Mouse (Mus musculus): ENCODE measurements around the gene Lactbl1. TPM values are rescaled to one million over a fixed set of nuclear protein-coding genes. Genes with fewer than 3 reads are reported as not detected.

Lactbl1 gene
- polyA plus RNA-seq, 1 experiment = 0.10 TPM

DNA sequence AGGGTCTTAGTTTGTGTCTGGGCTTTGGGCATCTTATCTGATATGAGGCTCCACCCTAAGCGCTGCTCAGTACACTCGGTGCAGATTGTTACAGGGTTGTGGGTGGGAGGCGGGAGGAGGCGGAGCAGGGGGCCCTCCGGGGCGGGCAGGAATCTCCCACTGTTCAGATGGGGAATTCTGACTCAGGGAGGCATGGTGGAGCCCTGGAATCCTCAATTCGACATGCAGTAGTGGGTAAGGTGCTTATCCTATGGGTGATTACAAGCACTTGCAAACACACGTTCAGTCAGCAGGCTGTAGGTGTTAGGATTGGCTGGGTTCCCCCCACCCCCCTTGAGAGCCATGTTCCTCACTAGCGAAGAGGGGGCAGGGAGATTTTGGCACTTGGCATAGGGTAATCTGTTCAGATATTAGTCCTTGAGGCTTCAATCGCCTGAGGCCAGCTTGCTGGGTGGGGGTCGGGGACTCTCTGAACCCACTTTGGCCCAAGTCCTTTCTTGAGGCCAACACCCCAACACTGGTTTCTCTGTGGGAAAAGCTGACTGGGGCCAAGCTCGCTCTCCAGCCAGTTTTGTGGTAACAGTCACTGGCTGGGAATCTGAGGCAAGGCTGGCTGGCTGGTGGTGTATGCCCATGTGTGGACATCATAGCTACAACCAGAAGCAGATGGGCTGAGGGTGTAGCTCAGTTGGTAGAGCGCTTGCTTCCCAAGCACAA lies 27.2 kb downstream of the Lactbl1 start:
- no peak overlapping the region for H3K4me3 ChIP-seq (ENCODE audit: insufficient read depth, low read length)
- TF ChIP-seq POLR2A (IDR thresholded peaks at IDR 0.05; ENCODE audit: extremely low read depth, insufficient read depth, low read length) (no peak), CTCF (IDR thresholded peaks at IDR 0.05; ENCODE audit: extremely low read depth, insufficient read depth, low read length) (no peak)
- no peak overlapping the region for H3K27ac ChIP-seq (ENCODE audit: insufficient read depth, low read length)
- no peaks in the 10 kb centered on the region for H3K4me1 ChIP-seq (ENCODE audit: control insufficient read depth, insufficient read depth, low read length)

GRCm38 (mm10) chr4:136650261-136650660 lies 27.8 kb downstream of the Lactbl1 start:
- Histone ChIP-seq H3K27ac (ENCODE audit: insufficient read depth, low read length) (no peak overlapping the region), H3K4me1 (ENCODE audit: control insufficient read depth, insufficient read depth, low read length) (no peaks in the 10 kb centered on the region), H3K4me3 (ENCODE audit: insufficient read depth, low read length) (no peak overlapping the region)
- TF ChIP-seq CTCF (IDR thresholded peaks at IDR 0.05; ENCODE audit: extremely low read depth, insufficient read depth, low read length) (no peak), POLR2A (IDR thresholded peaks at IDR 0.05; ENCODE audit: extremely low read depth, insufficient read depth, low read length) (no peak)

- H3K27ac ChIP-seq (ENCODE audit: insufficient read depth, low read length) = no peak overlapping the region
Observed at GRCm38 (mm10) chr4:136651357-136651811, 29.0 kb downstream of the Lactbl1 start.

GRCm38 (mm10) chr4:136651882-136652527 lies 29.6 kb downstream of the Lactbl1 start:
- TF ChIP-seq CTCF (IDR thresholded peaks at IDR 0.05; ENCODE audit: extremely low read depth, insufficient read depth, low read length) = no peak
- no peak for TF ChIP-seq POLR2A (IDR thresholded peaks at IDR 0.05; ENCODE audit: extremely low read depth, insufficient read depth, low read length)
- no peaks in the 10 kb centered on the region for H3K4me1 ChIP-seq (ENCODE audit: control insufficient read depth, insufficient read depth, low read length)
- H3K27ac ChIP-seq (ENCODE audit: insufficient read depth, low read length) = no peak overlapping the region
- H3K4me3 ChIP-seq (ENCODE audit: insufficient read depth, low read length) = no peak overlapping the region

More at GRCm38 (mm10) chr4:136651357-136651811, 29.0 kb downstream of the Lactbl1 start:
- TF ChIP-seq POLR2A (IDR thresholded peaks at IDR 0.05; ENCODE audit: extremely low read depth, insufficient read depth, low read length) (no peak), CTCF (IDR thresholded peaks at IDR 0.05; ENCODE audit: extremely low read depth, insufficient read depth, low read length) (peak; percentile 72)
- H3K4me1 ChIP-seq (ENCODE audit: control insufficient read depth, insufficient read depth, low read length) = no peaks in the 10 kb centered on the region
- no peak overlapping the region for H3K4me3 ChIP-seq (ENCODE audit: insufficient read depth, low read length)

- H3K4me1 ChIP-seq (ENCODE audit: control insufficient read depth, insufficient read depth, low read length) = no peaks in the 10 kb centered on the region
- no peak overlapping the region for H3K4me3 ChIP-seq (ENCODE audit: insufficient read depth, low read length)
- TF ChIP-seq POLR2A (IDR thresholded peaks at IDR 0.05; ENCODE audit: extremely low read depth, insufficient read depth, low read length) (no peak), CTCF (IDR thresholded peaks at IDR 0.05; ENCODE audit: extremely low read depth, insufficient read depth, low read length) (no peak)
- H3K27ac ChIP-seq (ENCODE audit: insufficient read depth, low read length) = no peak overlapping the region
Observed at GRCm38 (mm10) chr4:136652528-136652910, 30.1 kb downstream of the Lactbl1 start.

DNA sequence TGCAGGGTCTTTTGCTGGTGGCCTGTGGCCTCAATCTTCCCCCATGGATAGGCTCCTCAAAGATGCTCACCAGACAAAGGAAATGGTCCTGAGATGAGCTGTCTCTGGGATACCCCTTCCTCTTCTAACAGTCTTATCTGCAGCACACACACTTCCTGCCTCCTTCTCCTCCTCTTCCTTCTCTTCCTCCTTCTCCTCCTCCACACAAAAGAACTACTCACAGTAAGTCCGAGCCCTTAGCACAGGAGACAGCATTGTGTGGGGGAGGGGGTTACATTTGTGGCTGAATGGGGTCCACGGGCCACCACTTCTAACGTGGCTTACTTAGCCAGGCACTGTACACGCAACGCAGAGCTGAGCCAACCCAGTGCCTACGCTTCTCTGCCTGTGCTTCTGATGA lies 30.6 kb downstream of the Lactbl1 start:
- Histone ChIP-seq H3K4me1 (ENCODE audit: control insufficient read depth, insufficient read depth, low read length) (no peaks in the 10 kb centered on the region), H3K4me3 (ENCODE audit: insufficient read depth, low read length) (no peak overlapping the region), H3K27ac (ENCODE audit: insufficient read depth, low read length) (no peak overlapping the region)
- TF ChIP-seq CTCF (IDR thresholded peaks at IDR 0.05; ENCODE audit: extremely low read depth, insufficient read depth, low read length) = no peak

DNA sequence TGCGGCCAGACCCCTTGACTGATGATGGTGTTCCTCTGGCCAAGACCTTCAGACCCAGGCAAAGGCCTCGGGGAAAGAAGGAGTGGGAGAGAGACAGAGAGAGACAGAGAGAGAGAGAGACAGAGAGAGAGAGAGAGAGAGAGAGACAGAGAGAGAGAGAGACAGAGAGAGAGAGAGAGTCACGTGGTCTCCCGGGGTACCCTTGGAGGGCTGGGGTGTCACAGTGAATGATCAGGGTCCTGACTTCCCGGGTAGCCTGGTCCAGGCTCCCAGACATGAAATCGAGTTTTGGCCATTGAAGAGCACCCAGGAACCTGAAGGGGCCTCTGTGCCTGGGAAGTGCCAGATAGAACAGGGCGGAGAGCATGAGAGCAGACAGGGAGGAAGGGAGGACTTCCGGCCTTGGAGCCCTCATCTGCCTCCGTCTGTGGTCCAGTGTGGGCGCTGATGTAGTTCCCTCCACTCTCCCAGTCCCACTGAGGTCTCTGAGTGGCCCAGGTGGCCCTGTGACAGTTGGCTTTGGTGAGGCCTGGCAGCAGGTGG lies 31.3 kb downstream of the Lactbl1 start:
- no peak overlapping the region for H3K27ac ChIP-seq (ENCODE audit: insufficient read depth, low read length)
- H3K4me1 ChIP-seq (ENCODE audit: control insufficient read depth, insufficient read depth, low read length) = no peaks in the 10 kb centered on the region
- TF ChIP-seq CTCF (IDR thresholded peaks at IDR 0.05; ENCODE audit: extremely low read depth, insufficient read depth, low read length) = no peak
- no peak for TF ChIP-seq POLR2A (IDR thresholded peaks at IDR 0.05; ENCODE audit: extremely low read depth, insufficient read depth, low read length)
- H3K4me3 ChIP-seq (ENCODE audit: insufficient read depth, low read length) = no peak overlapping the region

DNA sequence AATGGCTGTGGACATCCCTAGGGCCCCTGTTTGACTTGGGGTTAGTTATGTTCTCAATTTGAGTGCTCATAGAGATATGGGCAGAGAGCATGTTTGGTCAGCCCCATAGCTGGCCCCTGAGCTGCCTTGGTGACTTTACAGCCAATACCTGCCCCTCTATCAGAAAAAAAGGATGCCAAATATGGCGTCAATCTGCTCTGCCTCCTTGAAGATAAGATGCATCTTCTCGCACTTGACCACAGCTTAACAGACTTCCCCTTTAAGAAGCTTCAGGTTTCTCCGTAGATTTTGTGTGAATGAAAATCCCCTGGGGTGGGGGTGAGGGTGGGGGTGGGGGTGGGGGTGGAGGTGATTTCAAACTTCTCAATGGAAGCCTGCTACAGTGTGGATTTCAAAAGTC lies 35.5 kb downstream of the Lactbl1 start:
- no peak overlapping the region for H3K4me3 ChIP-seq (ENCODE audit: insufficient read depth, low read length)
- H3K4me1 ChIP-seq (ENCODE audit: control insufficient read depth, insufficient read depth, low read length) = no peaks in the 10 kb centered on the region
- H3K27ac ChIP-seq (ENCODE audit: insufficient read depth, low read length) = no peak overlapping the region
- no peak for TF ChIP-seq CTCF (IDR thresholded peaks at IDR 0.05; ENCODE audit: extremely low read depth, insufficient read depth, low read length)
- TF ChIP-seq POLR2A (IDR thresholded peaks at IDR 0.05; ENCODE audit: extremely low read depth, insufficient read depth, low read length) = no peak

DNA sequence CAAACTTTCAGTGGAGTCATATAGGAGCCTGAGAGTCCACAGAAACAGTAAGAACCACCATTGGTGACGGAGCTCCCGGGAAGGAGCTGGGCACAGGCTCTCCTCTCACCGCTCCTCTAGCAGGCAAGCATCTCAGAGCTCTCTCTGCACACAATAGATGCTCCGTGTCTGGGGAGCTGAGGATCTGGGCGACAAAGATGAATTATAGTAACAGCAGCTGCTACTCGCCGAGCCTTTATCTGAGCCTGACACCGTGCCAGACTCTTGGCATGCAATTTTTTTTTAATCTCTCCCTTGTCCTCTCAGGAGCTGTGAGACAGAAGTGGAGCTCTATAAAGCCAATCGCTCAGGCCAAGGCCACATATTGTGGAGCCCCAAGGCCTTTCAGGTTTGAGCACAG lies 42.6 kb downstream of the Lactbl1 start:
- peaks cover 2% of the 10 kb centered on the region; the same call in 1 of the 2 replicates for H3K4me1 ChIP-seq (ENCODE audit: control insufficient read depth, insufficient read depth, low read length)
- H3K27ac ChIP-seq (ENCODE audit: insufficient read depth, low read length) = no peak overlapping the region
- TF ChIP-seq CTCF (IDR thresholded peaks at IDR 0.05; ENCODE audit: extremely low read depth, insufficient read depth, low read length) (no peak), POLR2A (IDR thresholded peaks at IDR 0.05; ENCODE audit: extremely low read depth, insufficient read depth, low read length) (no peak)
- no peak overlapping the region for H3K4me3 ChIP-seq (ENCODE audit: insufficient read depth, low read length)

DNA sequence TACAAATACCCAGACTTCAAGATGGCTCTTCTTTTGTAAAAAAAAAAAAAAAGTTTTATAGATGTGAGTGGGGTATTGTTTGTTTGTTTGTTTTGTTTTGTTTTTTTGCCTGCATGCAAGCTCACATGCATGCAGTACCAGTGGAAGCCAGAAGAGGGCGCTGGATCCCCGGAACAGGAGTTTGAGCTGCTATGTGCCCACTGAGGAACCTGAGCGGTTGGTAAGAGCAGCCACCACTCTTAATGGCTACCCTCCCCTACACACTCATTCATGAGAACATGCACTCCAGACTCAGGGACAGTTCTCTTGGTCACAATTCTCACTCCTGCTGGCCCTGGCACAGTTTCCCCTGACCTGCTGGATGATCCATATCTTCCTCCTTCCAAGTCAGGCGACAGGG lies 43.6 kb downstream of the Lactbl1 start:
- H3K27ac ChIP-seq (ENCODE audit: insufficient read depth, low read length) = no peak overlapping the region
- H3K4me3 ChIP-seq (ENCODE audit: insufficient read depth, low read length) = no peak overlapping the region
- peaks cover 2% of the 10 kb centered on the region; the same call in 1 of the 2 replicates for H3K4me1 ChIP-seq (ENCODE audit: control insufficient read depth, insufficient read depth, low read length)
- TF ChIP-seq CTCF (IDR thresholded peaks at IDR 0.05; ENCODE audit: extremely low read depth, insufficient read depth, low read length) (peak; percentile 39), POLR2A (IDR thresholded peaks at IDR 0.05; ENCODE audit: extremely low read depth, insufficient read depth, low read length) (no peak)

Measured in cortical plate, adult 2 months (tissue).